Mouse (Mus musculus) cerebellum, adult 2 months (tissue): ENCODE measurements around the gene Coch. TPM values are rescaled to one million over a fixed set of nuclear protein-coding genes. Genes with fewer than 3 reads are reported as not detected.
"Not testable (repeated sequence)": the region's sequence is repeated elsewhere in the genome, so short reads cannot be mapped to it uniquely, and the experiment has no call there.

ENCODE experiments used
- DNase-seq, 2 experiments: peaks; one replicate each; pipeline ENCODE4 v3.0.0; 2021
- H3K27ac ChIP-seq: fragments of 200-500 bp; 2 replicates; pipeline ENCODE4 v1.5.1; 2012; ENCODE audit warnings: low read length, control low read depth, inconsistent platforms; ENCODE audit not compliant: insufficient read depth
- H3K27me3 ChIP-seq: fragments of 200-500 bp; 2 replicates; pipeline ENCODE4 v1.6.1; 2012; ENCODE audit warnings: inconsistent platforms, mild to moderate bottlenecking, low read length, moderate library complexity; ENCODE audit not compliant: control insufficient read depth, insufficient read depth
- H3K4me1 ChIP-seq: fragments of 200-500 bp; 2 replicates; pipeline ENCODE4 v1.6.1; 2011; ENCODE audit warnings: low read length; ENCODE audit not compliant: control insufficient read depth, insufficient read depth
- H3K4me3 ChIP-seq: fragments of 200-500 bp; replicated peaks from 2 replicates; pipeline ENCODE3; 2011; ENCODE audit warnings: mild to moderate bottlenecking, low read depth, low read length, control low read depth; ENCODE audit not compliant: insufficient read depth
- CTCF ChIP-seq: fragments of 200-500 bp; IDR thresholded peaks from 2 replicates; pipeline ENCODE4 v1.5.1; 2011; ENCODE audit warnings: low read depth, mild to moderate bottlenecking, control low read depth, low read length, moderate library complexity, borderline replicate concordance; ENCODE audit not compliant: insufficient read depth
- POLR2A ChIP-seq: fragments of 200-500 bp; IDR thresholded peaks from 2 replicates; pipeline ENCODE4 v1.6.1; 2011; ENCODE audit warnings: low read length, control low read depth, borderline replicate concordance; ENCODE audit not compliant: insufficient read depth
- WGBS: fragments of 180-500 bp; shearing (Covaris S2); methylation state at CpG from one replicate; pipeline ENCODE4 v1.1.7; 2018; 5-methylcytosine and 5-hydroxymethylcytosine counted together
- polyA plus RNA-seq: library from polyadenylated mRNA; depleted of rRNA; stranded (reverse); fragments of >200 nt; gene quantifications from 2 replicates; pipeline ENCODE4 v1.2.3, GENCODE M21; 2012; rRNA removed

The Coch gene
- polyA plus RNA-seq, 1 experiment = 8.7 TPM

DNA sequence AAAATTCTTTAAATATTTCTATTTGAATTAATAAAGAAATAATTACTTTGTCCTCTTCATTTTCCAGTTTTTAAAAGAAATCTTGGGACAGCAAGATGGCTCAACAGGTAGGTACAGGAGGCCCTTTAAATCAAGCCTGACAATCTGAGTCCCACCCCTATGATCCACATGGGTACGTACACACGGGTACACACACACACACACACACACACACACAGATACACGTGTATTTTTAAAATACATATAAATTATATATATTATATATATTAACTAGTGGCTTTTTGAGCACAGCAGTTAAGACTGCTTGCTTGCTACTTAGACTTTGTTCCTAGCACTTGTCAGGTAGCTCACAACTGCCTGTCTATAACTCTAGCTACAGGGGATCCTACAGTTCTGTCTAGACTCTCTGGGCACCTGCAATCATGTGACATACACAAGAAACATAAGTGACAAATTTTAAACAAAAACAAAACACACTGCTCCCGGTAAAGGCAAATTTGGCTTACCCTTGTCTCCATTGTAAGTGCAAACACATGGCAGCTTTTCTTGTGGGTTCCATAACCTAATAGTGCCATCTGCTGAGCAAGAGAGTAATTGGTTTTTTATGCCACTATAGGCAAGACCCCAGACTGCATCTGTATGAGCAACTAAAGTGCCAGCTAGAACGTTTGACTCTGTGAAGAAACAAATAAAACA, 29.7 kb downstream of the Coch start:
- 66% methylated on average over 5 of the region's 5 CpGs for WGBS

DNA sequence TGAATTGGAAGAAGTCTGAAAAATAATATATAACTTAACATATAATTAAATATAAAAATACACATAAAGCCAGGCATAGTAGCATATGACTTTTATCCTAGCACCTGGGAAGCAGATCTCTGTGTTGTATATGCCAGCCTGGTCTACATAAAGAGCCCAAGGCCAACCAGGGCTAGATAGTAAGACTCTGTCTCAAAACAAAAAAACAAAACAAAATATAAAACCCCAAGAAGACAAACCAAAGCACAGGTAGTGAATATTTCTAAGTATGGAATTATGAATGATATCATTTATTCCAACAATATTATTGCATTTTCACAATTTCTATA, 30.2 kb downstream of the Coch start:
- Histone ChIP-seq H3K4me1 (no peaks in the 10 kb centered on the region), H3K4me3 (no peak overlapping the region), H3K27me3 (no peaks in the 10 kb centered on the region), H3K27ac (no peak overlapping the region)
- TF ChIP-seq POLR2A (no peak), CTCF (no peak)
- DNase-seq = no peak

More for the DNA sequence above, 29.7 kb downstream of the Coch start:
- no peak overlapping the region for H3K27ac ChIP-seq
- no peak for DNase-seq
- no peak overlapping the region for H3K4me3 ChIP-seq
- no peak for TF ChIP-seq POLR2A
- no peak for TF ChIP-seq CTCF
- no peaks in the 10 kb centered on the region for H3K27me3 ChIP-seq
- H3K4me1 ChIP-seq = no peaks in the 10 kb centered on the region

DNA sequence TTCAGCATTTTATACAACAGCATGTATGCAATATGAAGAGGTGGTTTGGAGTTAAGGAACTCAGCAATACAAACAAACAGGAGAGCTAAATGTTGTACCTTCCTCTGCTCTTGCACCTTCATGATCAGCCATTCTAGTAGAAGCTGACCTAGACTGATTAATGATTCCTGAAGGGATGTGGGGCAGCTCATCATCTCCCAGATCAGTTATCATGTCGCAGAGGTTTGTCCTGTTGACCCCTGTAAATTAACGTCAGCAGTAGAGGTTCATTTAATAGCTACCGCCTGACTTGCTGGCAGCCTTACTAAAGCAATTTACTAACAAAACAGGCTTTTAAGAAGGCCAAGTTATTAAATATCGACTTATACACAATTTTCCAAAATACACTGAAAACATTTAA, 40.3 kb downstream of the Coch start:
- TF ChIP-seq CTCF (no peak), POLR2A (no peak)
- Histone ChIP-seq H3K27ac (no peak overlapping the region), H3K4me1 (no peaks in the 10 kb centered on the region), H3K27me3 (no peaks in the 10 kb centered on the region), H3K4me3 (no peak overlapping the region)
- no peak for DNase-seq
- WGBS = 84% methylated on average over 4 of the region's 4 CpGs

DNA sequence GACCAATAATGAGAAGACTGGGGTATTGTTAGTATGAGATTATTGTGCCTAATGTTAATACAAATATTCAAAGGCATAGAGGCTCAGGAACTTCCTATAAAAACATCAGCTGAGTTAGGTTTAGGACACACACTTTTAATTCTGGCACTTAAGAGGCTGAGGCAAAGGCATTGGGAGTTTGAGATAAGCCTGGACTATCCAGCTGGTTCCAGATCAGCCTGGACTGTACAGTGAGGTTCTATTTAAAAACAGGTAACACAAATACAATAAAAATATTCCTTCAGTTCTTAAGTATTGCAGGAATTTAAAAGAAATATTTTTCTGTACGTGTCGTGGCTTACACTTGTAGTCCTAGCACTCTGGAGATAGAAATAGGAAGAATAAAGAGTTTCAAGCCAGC, 43.1 kb downstream of the Coch start:
- WGBS = 96% methylated on average over 2 of the region's 2 CpGs
- TF ChIP-seq CTCF = no peak
- TF ChIP-seq POLR2A = no peak
- Histone ChIP-seq H3K4me3 (no peak overlapping the region), H3K27me3 (no peaks in the 10 kb centered on the region), H3K4me1 (no peaks in the 10 kb centered on the region), H3K27ac (no peak overlapping the region)
- DNase-seq = no peak

DNA sequence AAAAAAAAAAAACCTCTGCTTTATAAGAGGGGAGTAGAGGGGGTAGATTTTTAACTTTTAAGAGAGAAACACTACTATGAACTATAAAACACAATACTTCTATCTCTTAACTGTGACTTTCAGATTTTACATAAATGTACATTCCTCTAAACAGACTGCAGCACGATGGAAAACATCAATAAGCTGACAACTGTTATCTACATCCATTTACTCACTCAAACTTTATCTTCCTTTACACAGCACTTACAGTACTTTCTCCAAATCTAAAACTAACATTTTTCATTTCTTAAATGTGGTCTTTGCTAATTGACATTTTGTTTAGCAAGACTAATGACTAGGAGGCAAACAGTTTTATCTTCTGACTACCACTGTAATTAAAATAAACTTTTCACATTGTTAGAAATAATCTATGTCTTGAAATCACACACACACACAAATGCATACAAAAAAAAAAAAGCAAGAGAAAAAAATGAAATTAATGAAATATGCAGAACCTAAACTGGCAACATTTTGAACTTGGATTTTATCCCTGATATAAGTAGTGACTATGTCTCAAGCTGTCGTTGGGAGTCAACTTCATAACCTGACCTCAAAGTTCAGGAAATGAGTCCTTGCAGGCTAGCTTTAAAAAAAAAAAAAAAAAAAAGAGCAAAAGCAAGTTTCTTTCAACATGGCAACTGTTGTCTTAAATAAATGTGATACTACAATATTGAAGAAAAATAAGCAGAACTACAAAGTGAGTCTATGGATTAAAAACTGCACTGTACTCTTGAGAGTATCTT, 43.7 kb downstream of the Coch start:
- H3K27ac ChIP-seq = no peak overlapping the region
- 72% methylated on average over 2 of the region's 2 CpGs for WGBS
- DNase-seq = no peak
- no peaks in the 10 kb centered on the region for H3K27me3 ChIP-seq
- no peak for TF ChIP-seq CTCF
- no peak for TF ChIP-seq POLR2A
- no peak overlapping the region for H3K4me3 ChIP-seq
- H3K4me1 ChIP-seq = no peaks in the 10 kb centered on the region

DNA sequence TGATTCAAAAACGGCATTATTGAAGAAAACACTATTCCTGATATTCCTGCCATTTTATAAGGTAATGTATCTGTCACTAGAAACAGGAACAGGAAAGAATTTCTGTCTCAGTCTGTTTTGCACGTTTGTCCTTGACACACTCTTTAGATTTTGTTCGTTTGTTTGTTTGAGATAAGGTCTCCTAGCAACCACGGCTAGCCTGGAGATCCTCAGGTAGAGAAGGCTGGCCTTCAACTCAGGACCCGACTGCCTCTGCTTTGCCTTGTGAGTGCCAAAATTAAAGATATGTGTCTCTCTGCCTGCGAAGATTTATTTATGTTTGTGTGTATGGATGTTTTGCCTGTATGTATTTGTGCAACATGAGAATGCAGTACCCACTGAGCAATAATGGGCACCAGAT, 48.7 kb downstream of the Coch start:
- whole genome bisulfite sequencing = 72% methylated on average over 6 of the region's 6 CpGs
- TF ChIP-seq POLR2A (no peak), CTCF (no peak)
- DNase-seq = no peak
- Histone ChIP-seq H3K4me1 (no peaks in the 10 kb centered on the region), H3K27ac (no peak overlapping the region), H3K4me3 (no peak overlapping the region), H3K27me3 (no peaks in the 10 kb centered on the region)

DNA sequence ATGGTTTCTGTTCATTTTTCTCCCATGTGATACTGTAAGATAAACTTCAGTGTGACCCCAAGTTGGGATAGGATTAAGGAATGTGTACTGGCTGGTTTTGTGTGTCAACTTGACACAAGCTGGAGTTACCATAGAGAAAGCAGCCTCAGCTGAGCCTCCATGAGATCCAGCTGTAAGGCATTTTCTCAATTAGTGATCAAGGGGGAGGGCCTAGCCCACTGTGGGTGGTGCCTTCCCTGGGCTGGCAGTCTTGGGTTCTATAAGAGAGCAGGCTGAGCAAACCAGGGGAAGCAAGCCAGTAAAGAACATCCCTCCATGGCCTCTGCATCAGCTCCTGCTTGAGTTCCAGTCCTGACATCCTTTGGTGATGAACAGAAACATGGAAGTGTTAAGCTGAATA, 56.3 kb downstream of the Coch start:
- not testable (repeated sequence) for H3K4me1 ChIP-seq, DNase-seq, H3K4me3 ChIP-seq, H3K27me3 ChIP-seq, H3K27ac ChIP-seq

Other genes with a start within 250 kb of the Coch start
- gene G2e3, start 245.3 kb upstream of the Coch start, polyA plus RNA-seq = 6.1 and 6.2 TPM in 2 replicates
- gene Scfd1, start 215.8 kb upstream of the Coch start, polyA plus RNA-seq = 33.2 and 35.1 TPM in 2 replicates
- gene Ap4s1, start 97.7 kb downstream of the Coch start, polyA plus RNA-seq = 61.6 and 63.7 TPM in 2 replicates
- gene Strn3, start 98.6 kb downstream of the Coch start, polyA plus RNA-seq = 77.4 and 83.8 TPM in 2 replicates
- gene Hectd1, start 236.2 kb downstream of the Coch start, polyA plus RNA-seq = 39.4 and 41.9 TPM in 2 replicates